Mouse (Mus musculus): ENCODE results near the gene Dhh. TPM values are rescaled to one million over a fixed set of nuclear protein-coding genes. Genes with fewer than 3 reads are reported as not detected.

Gene Dhh
- polyA plus RNA-seq, 1 experiment from 2014 or later = 0.31 TPM

- no peak overlapping the region for H3K27ac ChIP-seq (replicated peaks)
- 69% methylated on average over 8 of the region's 8 CpGs for WGBS
- peaks cover 12% of the 10 kb centered on the region for H3K4me1 ChIP-seq
- DNase-seq (ENCODE audit: low spot score) = no peak
- H3K4me3 ChIP-seq = no peak overlapping the region
- H3K27me3 ChIP-seq (replicated peaks; ENCODE audit: low read depth, poor library complexity, severe bottlenecking) = peaks cover 20% of the 10 kb centered on the region
- H3K9me3 ChIP-seq = no peaks in the 10 kb centered on the region
- no peaks in the 10 kb centered on the region for H3K36me3 ChIP-seq (replicated peaks)
Observed at GRCm38 (mm10) chr15:98886667-98887387, 11.5 kb downstream of the Dhh start.

GRCm38 (mm10) chr15:98884106-98884505 lies 14.2 kb downstream of the Dhh start:
- Histone ChIP-seq H3K36me3 (replicated peaks) (peaks cover 5% of the 10 kb centered on the region), H3K4me3 (no peak overlapping the region), H3K27me3 (replicated peaks; ENCODE audit: low read depth, poor library complexity, severe bottlenecking) (peaks cover 5% of the 10 kb centered on the region; the same call in 1 of the 2 replicates), H3K27ac (replicated peaks) (no peak overlapping the region), H3K4me1 (peaks cover 29% of the 10 kb centered on the region), H3K9me3 (no peaks in the 10 kb centered on the region)
- WGBS = 86% methylated on average over 1 of the region's 1 CpGs
- DNase-seq (ENCODE audit: low spot score) = no peak

GRCm38 (mm10) chr15:98883661-98884060 lies 14.7 kb downstream of the Dhh start:
- no peak overlapping the region for H3K27ac ChIP-seq (replicated peaks)
- peaks cover 29% of the 10 kb centered on the region for H3K4me1 ChIP-seq
- peaks cover 9% of the 10 kb centered on the region for H3K36me3 ChIP-seq (replicated peaks)
- DNase-seq (ENCODE audit: low spot score) = no peak
- H3K27me3 ChIP-seq (replicated peaks; ENCODE audit: low read depth, poor library complexity, severe bottlenecking) = peaks cover 5% of the 10 kb centered on the region; the same call in 1 of the 2 replicates
- no peaks in the 10 kb centered on the region for H3K9me3 ChIP-seq
- H3K4me3 ChIP-seq = no peak overlapping the region

- Histone ChIP-seq H3K4me3 (peak overlapping the region; percentile 84), H3K4me1 (peaks cover 29% of the 10 kb centered on the region), H3K27ac (replicated peaks) (peak overlapping the region; percentile 91), H3K27me3 (replicated peaks; ENCODE audit: low read depth, poor library complexity, severe bottlenecking) (no peaks in the 10 kb centered on the region), H3K36me3 (replicated peaks) (peaks cover 20% of the 10 kb centered on the region), H3K9me3 (no peaks in the 10 kb centered on the region)
- no peak for DNase-seq (ENCODE audit: low spot score)
- 8% methylated on average over 5 of the region's 5 CpGs for WGBS
Observed at GRCm38 (mm10) chr15:98881656-98882008, 16.7 kb downstream of the Dhh start.

- Histone ChIP-seq H3K27ac (replicated peaks) (peak overlapping the region; percentile 91), H3K36me3 (replicated peaks) (peaks cover 25% of the 10 kb centered on the region), H3K27me3 (replicated peaks; ENCODE audit: low read depth, poor library complexity, severe bottlenecking) (no peaks in the 10 kb centered on the region), H3K4me3 (peak overlapping the region; percentile 84), H3K9me3 (no peaks in the 10 kb centered on the region), H3K4me1 (peaks cover 29% of the 10 kb centered on the region)
- WGBS = under 1% methylated on average over 48 of the region's 48 CpGs
- peak; percentile 99 for DNase-seq (ENCODE audit: low spot score)
Observed at GRCm38 (mm10) chr15:98880978-98881655, 17.2 kb downstream of the Dhh start.

GRCm38 (mm10) chr15:98877331-98877730 lies 21.0 kb downstream of the Dhh start:
- H3K9me3 ChIP-seq = no peaks in the 10 kb centered on the region
- no peak overlapping the region for H3K4me3 ChIP-seq
- H3K36me3 ChIP-seq (replicated peaks) = peaks cover 25% of the 10 kb centered on the region
- peaks cover 39% of the 10 kb centered on the region for H3K4me1 ChIP-seq
- peak; percentile 56 for DNase-seq (ENCODE audit: low spot score)
- no peak overlapping the region for H3K27ac ChIP-seq (replicated peaks)
- H3K27me3 ChIP-seq (replicated peaks; ENCODE audit: low read depth, poor library complexity, severe bottlenecking) = no peaks in the 10 kb centered on the region
- 19% methylated on average over 3 of the region's 3 CpGs for WGBS

- Histone ChIP-seq H3K27ac (replicated peaks) (peak overlapping the region; percentile 100), H3K4me1 (peaks cover 42% of the 10 kb centered on the region), H3K9me3 (no peaks in the 10 kb centered on the region), H3K36me3 (replicated peaks) (peaks cover 17% of the 10 kb centered on the region; the same call in 1 of the 2 replicates), H3K27me3 (replicated peaks; ENCODE audit: low read depth, poor library complexity, severe bottlenecking) (no peaks in the 10 kb centered on the region), H3K4me3 (peak overlapping the region; percentile 84)
- peak; percentile 95 for DNase-seq (ENCODE audit: low spot score)
- 1% methylated on average over 51 of the region's 51 CpGs for WGBS
Observed at GRCm38 (mm10) chr15:98871916-98872888, 26.1 kb downstream of the Dhh start.

GRCm38 (mm10) chr15:98871070-98871915 lies 27.0 kb downstream of the Dhh start, which contains the start of gene Kmt2d:
Kmt2d (minus strand) TSS chr15:98871204.
- Histone ChIP-seq H3K4me3 (peak within 1 kb of the TSS; percentile 84), H3K27me3 (replicated peaks; ENCODE audit: low read depth, poor library complexity, severe bottlenecking) (no peaks in the 10 kb centered on the region), H3K27ac (replicated peaks) (peak within 1 kb of the TSS; percentile 100), H3K9me3 (no peaks in the 10 kb centered on the region), H3K36me3 (replicated peaks) (peaks cover 22% of the 10 kb centered on the region), H3K4me1 (peaks cover 43% of the 10 kb centered on the region)
- WGBS = under 1% methylated on average over 94 of the region's 94 CpGs
- DNase-seq (ENCODE audit: low spot score) = no peak

GRCm38 (mm10) chr15:98870179-98871069 lies 27.9 kb downstream of the Dhh start:
- Histone ChIP-seq H3K4me3 (peak overlapping the region; percentile 84), H3K36me3 (replicated peaks) (peaks cover 29% of the 10 kb centered on the region), H3K27ac (replicated peaks) (peak overlapping the region; percentile 100), H3K9me3 (no peaks in the 10 kb centered on the region), H3K4me1 (peaks cover 43% of the 10 kb centered on the region), H3K27me3 (replicated peaks; ENCODE audit: low read depth, poor library complexity, severe bottlenecking) (no peaks in the 10 kb centered on the region)
- DNase-seq (ENCODE audit: low spot score) = peak; percentile 51
- WGBS = under 1% methylated on average over 16 of the region's 16 CpGs

- peak overlapping the region; percentile 84 for H3K4me3 ChIP-seq
- no peaks in the 10 kb centered on the region for H3K9me3 ChIP-seq
- H3K36me3 ChIP-seq (replicated peaks) = peaks cover 38% of the 10 kb centered on the region
- 16% methylated on average over 8 of the region's 8 CpGs for WGBS
- peaks cover 43% of the 10 kb centered on the region for H3K4me1 ChIP-seq
- no peaks in the 10 kb centered on the region for H3K27me3 ChIP-seq (replicated peaks; ENCODE audit: low read depth, poor library complexity, severe bottlenecking)
- peak overlapping the region; percentile 100 for H3K27ac ChIP-seq (replicated peaks)
- DNase-seq (ENCODE audit: low spot score) = peak; percentile 20
Observed at GRCm38 (mm10) chr15:98869342-98870178, 28.8 kb downstream of the Dhh start.
